Mouse (Mus musculus) R1 (cell line): ENCODE data around the gene Lama5.
A peak's percentile ranks its signal among the peaks of the same experiment; 100 is the strongest.
"Not testable (repeated sequence)": the region's sequence is repeated elsewhere in the genome, so short reads cannot be mapped to it uniquely, and the experiment has no call there.

Experiments used
- DNase-seq: peaks from one replicate; pipeline ENCODE4 v3.0.0-alpha.2; 2018; ENCODE audit warnings: low read depth, low spot score

The Lama5 gene

DNA sequence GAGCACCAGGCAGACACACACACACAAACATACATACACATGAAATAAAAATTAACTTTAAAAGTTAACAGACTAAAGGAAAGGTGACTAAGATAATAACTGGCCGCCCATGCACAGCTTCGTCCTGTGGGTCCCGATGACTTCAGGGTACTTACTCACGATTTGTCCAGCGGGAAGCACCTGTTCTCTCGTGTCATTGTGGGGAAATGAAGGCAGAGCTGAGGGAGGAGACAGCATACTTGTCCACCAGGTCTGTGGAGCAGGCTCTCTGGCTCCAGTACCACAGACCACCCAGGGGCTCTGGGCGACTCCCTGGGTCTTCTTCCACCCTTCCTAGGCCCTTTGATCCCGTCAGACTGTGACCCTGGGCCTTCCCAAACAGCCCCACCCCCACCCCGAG is 24.4 kb downstream of the Lama5 start:
- no peak for DNase-seq

DNA sequence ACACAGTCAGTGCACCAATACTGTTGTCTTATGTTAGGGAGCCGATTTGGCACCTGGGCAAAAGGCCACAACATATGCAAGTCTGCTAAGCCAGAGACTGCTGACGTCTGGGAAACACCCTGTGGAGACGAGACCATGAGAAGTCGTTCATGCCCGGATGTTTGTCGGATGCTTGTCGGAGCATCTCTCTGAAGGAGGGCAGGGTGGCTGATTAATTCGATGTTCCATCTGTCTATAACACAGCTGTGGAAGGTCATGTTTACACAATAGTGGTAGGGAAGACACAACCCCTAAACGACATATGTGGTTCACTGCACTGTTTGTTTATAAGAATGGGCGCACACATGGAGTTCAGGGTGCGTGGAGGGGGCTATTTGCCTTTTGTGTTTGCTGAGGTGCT is 25.0 kb downstream of the Lama5 start:
- no peak for DNase-seq

DNA sequence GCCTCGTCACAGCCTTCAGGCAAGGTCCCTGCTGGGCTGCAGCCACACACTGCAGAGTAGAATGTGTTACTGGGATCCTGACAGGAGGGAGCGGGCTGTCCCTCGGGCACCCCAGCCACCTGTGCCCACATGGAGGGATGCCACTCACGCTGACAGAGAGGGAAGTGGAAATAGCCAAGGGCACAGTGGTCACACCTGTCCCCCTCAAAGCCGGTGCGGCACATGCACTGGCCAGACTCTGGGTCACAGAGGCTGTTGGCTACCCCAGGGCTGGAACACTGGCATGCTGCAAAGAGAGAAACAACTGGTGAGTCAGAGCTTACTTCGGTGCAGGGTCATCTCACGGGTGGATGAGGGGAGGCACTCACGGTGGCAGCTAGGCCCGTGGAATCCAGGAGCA is 26.9 kb downstream of the Lama5 start:
- no peak for DNase-seq

DNA sequence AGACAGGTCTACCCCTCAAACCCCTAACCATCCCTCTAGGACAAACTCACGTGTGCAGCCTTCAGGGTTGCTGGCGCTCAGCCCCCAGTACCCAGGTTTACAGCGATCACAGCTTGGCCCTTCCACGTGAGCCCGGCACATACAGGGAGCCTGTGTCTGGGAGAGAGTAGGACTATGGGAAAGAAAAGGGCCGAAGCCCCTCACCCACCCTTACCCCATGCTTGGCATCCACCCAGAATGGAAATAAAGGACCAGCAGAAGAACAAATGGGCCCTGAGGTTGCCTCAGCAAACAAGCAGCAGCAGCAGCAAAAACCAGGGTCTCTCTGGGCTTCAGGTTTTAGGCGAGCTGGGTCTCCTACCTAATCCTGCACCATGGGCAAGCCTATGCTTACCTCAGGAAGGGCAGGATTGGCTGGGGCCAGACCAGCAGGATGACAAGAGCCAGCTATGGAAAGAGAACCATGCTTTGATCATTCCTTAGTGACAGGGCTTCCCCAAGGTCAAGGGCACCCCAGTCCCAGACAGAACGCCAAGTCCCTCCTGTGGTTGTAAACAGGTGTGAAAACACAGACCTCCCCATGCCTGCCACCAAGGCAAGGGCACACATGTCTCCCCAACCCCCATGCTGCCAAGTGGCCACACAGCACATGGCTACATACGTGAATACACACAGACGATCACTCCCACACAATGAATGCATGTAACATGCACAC is 28.2 kb downstream of the Lama5 start:
- no peak for DNase-seq

DNA sequence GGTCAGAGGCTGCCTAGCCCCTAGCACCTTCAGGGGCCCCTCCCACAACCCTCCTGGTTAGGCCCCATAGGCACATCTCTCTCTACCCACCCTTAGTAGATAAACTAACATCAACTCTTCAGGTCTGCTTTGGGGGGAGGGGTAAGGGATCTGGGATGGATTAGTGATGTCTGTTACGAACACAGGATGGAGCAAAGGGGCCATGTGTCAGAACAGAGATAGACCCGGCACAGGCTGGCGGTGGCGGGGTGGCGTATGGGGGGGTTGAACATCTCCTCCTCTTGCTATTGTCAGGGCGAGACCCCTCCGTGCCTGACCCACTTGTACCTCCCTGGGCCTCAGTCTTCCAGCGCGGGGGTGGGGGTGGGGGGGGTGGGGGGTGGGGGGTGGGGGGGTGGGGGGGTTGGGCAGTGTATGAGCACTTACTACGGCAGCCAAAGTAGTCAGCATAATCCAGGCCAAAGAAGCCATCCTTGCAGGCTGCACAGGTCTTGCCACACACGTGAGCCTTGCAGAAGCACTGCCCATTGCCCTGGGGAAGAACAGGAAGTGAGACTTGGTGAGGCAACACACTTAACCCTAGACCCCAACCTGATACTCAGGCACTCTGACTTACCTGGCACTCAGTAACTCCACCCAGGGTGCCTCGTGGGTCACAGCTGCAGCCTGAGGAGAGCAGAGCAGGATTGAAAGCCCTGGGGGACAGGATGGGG is 28.9 kb downstream of the Lama5 start:
- DNase-seq: peak; percentile 72

DNA sequence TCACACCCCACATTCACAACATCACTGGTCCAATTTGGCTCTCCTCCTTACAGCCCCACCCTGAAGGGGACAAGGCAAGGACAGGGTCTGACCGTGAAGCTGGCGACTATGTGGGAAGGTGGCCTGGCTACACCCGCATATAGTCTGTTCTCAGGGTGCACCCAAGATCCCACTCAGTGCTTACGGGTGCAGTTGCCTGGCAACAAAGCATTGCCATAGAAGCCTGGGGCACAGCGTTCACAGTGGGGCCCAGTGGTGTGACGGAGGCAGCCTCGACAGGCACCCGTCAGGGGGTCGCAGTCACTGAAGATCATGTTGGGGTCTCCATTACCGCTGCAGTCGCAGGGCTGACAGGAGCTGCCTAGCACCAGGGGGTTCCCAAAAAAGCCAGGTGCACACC is 38.3 kb downstream of the Lama5 start:
- DNase-seq: no peak

DNA sequence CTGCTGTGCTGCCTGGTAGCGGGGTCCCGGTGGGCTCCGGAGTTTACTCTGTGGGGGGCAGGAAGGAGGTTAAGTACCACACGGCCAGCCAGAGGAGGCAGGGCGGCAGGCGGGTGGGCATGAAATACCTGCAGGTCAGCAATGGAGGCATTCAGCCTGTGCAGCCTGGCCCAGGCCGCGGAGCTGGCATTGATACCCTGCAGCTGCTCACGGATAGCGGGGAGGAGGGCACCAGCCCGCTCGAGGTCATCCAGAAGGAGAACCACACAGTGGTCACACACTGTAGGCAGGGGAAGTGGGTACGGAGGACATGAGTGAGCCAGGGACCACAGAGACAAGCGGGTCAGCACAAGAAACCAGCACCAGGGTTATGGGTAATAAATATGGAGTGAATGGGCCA is 40.0 kb downstream of the Lama5 start:
- DNase-seq: no peak

DNA sequence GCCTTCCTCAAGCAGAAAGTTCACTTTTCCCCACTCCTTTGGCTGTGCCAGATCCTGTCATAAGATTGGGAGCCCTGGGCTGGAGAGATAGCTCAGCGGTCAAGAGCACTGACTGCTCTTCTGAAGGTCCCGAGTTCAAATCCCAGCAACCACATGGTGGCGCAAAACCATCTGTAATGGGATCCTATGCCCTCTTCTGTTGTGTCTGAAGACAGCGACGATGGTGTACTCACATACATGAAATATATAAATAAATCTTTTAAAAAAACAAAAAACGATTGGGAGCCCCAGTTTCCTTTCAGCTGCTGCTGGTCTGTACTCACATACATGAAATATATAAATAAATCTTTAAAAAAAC is 40.9 kb downstream of the Lama5 start:
- DNase-seq: no peak

DNA sequence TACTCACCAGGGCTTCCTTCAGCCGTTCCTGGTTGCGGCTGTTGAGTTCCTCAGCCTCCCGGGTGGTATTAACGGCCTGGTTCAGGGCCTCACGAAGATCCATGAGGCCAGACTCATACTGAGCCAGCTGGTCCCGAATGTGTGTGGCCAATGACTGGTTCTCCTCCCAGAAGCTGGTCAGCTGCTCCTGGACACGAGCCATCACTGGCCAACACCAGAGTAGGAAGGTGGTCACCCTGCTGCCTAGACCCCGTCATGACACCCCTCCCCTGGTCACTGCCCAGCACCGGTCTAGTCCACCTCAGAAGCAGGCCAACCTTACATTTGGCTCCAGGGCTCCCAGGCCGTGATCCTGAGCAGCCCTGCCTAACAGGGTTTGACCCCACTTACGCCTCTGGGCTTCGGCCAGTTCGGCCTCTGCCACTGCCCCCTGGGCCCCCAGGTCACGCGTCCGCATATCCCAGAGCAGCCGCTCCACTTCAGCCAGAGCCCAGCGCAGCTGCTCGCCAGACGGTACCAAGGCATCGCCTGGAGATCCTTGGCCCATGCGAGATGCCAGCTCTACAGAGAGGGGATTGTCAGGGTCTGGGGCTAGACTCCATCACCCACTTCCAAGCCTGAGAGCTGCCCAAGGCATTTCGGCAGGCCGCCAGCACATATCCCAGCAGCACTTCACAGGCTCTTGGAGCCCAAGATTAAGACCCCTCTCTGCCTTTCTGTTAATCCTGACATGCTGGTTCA is 41.5 kb downstream of the Lama5 start:
- DNase-seq: no peak

DNA sequence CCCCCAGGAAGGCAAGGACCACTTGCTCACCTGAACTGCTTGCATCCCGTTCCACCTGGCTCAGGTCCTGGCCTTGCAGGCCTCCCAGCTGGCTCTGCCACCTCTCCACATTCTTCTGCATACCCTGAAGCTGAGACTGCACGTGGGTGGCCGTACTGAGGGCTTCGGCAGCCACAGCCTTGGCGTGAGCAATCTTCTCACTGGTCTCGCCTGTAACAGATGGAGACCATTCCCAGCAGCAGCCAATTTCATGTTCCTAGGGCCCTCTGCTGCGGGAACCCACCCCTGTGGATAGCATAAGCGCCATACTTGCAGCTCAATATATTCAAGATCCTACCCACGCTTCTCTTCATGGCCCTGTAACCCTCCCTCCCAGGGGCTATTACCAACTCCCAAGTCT is 44.1 kb downstream of the Lama5 start:
- no peak for DNase-seq

DNA sequence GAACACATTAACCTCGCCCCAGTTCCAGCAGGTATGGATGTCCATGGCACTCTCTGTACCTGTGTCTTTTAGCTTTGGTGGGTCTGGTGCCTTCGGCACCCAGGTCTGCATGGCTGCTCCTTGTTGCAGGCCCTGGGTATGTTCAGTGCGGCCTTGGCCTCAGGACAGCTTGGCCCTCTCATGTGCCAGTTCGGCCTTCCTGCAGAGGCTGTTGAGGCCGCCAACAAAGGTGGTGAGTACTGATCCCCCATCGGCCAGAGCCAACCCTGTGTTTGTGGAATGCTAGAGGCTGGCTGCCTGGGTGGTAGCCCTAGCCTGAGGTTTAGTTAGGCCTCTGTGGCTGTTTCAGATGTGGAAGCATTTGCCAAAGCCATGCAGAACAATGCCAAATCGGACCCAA is 49.9 kb downstream of the Lama5 start:
- DNase-seq: no peak

DNA sequence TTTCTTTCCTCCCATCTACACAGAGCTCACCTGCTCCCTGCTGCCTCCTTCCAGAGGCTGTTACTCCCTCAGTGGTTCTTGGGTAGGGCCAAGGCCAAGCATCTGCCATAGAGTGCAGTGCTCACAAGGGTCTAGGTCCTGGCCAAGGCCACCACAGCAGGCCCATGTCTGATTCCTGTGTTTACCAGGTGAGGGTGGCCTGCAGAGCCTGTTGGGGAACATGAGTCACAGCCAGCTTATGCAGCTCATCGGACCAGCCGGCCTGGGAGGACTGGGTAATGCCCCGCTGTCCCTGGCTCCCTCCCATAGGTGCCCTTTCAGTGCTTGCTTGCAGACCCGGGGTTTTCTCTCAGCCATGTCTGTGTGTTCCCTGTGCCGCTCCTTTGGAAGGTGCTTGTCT is 51.5 kb downstream of the Lama5 start:
- no peak for DNase-seq

DNA sequence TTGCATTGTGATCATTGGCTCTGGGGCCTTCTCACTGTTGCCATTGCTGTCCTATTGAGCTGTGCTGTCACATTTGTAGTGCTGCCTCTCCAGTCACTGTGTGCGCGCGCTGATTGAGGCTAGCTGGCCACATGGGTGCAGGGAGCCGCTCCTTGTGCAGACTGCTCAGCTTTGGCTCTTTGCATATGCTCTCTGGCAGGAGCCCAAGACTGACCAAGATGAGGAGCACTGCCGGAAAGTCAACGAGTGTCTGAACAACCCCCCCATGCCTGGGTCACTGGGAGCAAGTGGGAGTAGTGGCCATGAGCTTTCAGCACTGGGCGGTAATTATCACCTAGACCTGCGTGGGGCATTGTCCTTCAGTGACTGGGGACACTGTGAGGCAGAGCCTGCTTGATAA is 51.9 kb downstream of the Lama5 start:
- DNase-seq: not testable (repeated sequence)

DNA sequence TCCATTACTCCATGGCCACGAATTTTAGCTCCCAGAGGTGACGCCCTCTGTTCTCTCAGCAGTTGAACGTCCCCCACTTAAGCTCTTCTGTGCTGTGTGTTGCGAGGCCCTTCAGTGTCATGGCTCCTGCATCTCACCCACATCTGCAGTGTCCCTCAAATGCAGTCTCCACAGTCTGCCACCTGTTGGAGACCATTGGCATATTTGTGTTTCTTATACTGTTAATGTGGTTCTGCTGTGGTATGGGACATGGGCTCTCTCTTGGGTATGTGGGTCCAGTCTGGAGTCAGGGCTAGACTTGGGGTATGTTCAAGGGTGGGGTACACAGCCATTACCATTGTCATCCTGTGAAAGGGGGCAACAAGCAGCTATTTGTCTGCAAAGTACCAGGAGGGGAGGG is 52.5 kb downstream of the Lama5 start:
- no peak for DNase-seq

DNA sequence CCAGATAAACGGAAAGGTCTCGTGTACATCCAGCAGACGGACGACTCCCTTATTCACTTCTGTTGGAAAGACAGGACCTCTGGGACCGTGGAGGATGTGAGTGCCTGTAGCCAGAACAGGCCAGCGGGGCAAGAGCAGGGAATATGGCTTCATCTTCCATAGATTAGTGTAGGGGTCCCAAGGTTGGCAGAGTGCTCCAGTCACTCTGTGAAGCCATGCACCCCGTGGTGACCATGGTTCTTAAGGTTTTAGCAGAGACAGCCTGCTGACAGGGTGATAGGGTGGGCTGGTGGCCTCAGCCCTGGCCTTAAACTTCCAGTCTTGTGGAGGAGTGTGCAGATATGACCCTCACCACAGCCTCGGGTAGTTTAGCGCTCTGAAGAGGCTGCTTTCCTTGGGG is 53.5 kb downstream of the Lama5 start:
- DNase-seq: no peak

DNA sequence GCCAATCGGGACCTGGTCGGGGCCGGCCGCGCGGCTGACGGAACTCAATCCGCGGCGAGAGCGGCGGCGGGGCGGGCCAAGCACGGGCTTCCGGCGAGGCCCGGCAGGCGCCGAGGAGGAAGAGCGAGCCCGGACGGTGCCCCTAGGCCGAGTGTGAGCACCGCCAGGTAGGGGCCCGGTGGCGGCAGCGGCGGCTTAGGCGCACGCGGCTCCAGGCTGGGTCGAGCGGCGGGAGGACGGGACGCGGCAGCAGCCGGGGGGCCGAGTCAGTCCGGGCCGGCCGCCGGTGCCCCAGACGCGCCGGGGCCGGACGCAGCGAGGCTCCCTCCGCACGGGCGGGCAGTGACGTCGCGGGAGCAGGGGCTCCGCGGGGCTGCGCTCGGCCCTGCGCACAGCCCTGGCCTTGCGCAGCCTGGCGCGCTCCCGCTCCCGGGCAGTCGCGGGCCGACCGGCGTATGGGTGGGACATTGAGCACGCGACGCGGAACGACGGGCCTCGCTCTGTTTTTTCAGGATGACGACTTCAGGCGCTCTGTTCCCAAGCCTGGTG is 54.1 kb downstream of the Lama5 start:
- DNase-seq: no peak

DNA sequence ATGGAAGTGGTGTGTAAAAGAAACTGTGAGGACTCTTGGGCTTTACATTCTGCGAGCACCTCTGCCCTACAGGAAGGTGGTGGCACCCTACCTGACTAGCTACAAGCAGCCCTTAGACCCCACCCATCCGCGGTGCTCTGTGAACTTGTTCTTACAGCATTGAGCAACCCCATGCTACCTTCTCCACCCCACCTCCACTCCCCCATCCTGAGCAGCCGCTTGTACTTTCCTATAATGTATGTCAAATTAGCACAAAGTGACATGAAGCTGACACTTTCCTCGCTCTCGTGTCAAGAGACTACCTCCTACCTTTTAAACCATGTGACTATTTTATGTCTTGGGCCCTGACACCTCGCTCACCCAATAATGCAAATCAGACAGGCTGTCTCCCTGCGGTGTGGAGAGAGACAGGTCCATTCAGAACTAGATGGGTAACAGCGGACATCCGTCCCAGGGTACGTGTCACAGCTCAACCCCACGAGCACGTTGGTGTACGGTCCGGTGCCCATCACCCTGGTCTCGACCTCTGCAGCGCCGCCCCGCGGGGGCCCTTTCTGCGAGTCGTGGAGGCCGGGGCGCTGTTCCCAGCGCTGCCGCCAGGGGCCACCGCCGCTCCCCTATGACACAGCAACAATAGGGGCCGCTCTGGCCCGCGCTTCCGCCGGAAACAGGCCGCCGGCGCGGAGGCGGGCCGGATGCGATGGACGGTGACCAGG is 54.7 kb downstream of the Lama5 start, which contains the start of gene Adrm1:
Adrm1 (plus strand) TSS at position 680 of the 716 bp plus-strand sequence.
- peak; percentile 94 for DNase-seq

DNA sequence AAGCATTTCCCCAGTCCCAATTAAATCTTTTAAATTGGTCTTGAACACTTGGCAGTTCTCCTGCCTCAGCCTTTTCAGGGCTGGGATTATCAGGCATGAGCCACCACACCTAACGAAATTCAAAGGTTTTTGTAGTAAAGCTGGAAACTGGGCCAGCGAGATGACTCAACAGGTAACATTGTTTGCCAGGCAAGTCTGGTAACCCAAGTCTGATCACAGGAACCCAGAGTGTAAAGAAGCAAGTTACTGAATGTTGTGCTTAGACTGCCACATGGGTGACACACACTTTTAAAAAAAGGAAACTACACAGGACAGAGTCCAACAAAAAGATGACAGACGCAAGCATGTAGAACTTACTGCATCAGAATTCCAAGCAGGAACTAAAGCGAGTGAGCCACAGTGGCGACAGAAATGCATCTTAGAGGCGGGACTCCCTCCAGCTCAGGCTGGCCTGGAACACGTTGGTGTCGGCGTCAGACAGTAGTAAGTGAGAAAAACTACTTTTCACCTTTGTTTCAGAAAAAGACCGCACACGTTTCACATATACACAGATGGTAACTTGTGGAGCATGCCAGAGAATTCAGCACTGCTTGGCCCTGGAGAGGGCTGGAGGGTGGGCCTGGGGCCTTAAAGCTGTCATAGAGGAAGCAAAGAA is 55.4 kb downstream of the Lama5 start:
- DNase-seq: no peak

DNA sequence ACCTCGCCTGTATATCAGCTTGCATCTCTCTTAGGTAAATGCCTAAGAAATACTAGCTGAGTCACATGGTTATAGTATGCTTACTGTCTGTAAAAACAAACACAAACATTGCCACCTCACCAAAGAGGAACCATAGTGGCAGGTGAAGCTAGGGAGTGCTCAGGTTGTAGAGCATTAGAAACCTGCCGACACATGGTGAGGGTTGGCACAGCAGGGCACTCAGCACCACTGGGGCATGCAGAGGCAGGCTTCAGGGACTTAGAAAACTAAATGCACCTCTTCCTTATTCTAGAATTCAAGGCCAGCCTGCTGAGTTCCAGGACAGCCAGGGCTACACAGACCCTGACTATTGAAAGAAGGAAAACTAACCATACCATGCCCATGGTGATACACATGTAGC is 58.8 kb downstream of the Lama5 start:
- DNase-seq: no peak

DNA sequence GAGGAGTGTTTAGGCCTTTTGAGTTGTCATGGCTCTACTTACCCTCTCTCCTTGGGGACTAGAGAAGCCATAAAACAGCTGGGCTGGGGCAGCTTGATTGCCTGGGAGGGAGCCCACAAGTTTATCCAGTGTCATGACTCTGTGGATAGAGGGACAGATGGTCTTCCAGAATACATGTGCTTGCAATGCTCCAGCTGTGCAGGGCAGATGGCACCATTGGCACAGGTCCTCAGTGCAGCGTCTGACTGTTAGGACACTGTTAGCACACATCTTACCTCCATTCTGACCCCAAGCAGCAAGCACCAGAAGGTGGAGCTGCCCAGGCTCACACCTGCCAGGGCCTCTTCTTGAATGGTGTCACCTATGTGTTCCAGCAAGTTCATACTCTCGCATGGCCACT is 59.8 kb downstream of the Lama5 start:
- no peak for DNase-seq

DNA sequence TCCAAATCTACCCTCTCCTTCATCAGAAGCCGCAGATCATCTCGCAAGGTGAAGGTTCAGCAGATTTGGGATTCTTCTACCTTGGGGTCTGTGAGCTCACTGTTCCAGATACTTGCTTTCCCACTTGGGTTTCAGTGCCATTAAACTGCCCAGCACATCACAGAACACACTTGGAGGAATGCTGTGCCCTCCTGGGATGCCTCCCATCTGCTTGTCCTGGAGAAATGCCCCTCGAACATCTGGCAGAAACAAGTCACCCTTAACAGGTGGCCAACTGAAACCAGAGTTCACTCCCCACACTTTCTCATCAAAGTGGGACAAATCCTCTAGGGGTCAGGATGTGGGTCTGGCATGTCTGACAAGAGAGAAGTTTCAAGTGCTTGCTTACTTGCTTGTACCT is 67.0 kb downstream of the Lama5 start:
- no peak for DNase-seq
